Mouse (Mus musculus): Measurements from ENCODE around the gene Rangap1.

- TF ChIP-seq HCFC1 (IDR thresholded peaks at IDR 0.05; ENCODE audit: borderline replicate concordance, insufficient read depth, low read length) (no peak), ZC3H11A (IDR thresholded peaks at IDR 0.05; ENCODE audit: borderline replicate concordance, low read depth, low read length) (no peak), ZNF384 (IDR thresholded peaks at IDR 0.05; ENCODE audit: low read depth, low read length) (no peak), MAFK (IDR thresholded peaks at IDR 0.05; ENCODE audit: insufficient read depth, low read depth, low read length) (no peak)
These were observed 26.8 kb downstream of the Rangap1 start for GRCm38 (mm10) chr15:81718336-81719138.
